Mouse (Mus musculus) ZHBTc4 (cell line): Measurements from ENCODE around the gene Hnf1b.

Experiments used
- DNase-seq: peaks from one replicate; pipeline ENCODE4 v3.0.0-alpha.2; 2011; ENCODE audit warnings: low read depth, low spot score

The Hnf1b gene

GRCm38 (mm10) chr11:83896430-83897410, 46.9 kb downstream of the Hnf1b start:
- no peak for DNase-seq

- no peak for DNase-seq
Measured at GRCm38 (mm10) chr11:83897569-83897968, 47.7 kb downstream of the Hnf1b start.

GRCm38 (mm10) chr11:83902812-83903211, 52.9 kb downstream of the Hnf1b start:
- no peak for DNase-seq

GRCm38 (mm10) chr11:83905756-83906155, 55.9 kb downstream of the Hnf1b start:
- DNase-seq = no peak

DNA sequence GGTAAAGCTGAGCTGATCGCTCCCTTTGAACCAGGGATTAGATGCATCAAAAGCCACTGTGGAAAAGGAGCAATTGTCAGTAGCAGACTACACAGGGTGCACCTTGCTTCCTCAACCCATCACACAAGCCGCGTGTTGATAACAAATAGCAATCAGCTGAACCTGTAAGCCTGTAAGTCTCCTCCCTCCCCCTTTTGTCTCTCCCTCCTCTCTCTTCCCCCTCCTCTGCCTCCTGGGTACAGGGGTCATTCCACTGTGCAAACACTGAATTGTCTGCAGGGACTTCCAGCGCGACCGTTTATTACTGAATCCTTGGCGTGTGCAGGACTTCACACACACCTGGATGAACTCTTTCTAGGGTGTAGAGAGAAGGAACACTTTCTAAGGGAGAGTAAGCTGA, 58.5 kb downstream of the Hnf1b start:
- no peak for DNase-seq

GRCm38 (mm10) chr11:83913824-83914311, 64.0 kb downstream of the Hnf1b start:
- no peak for DNase-seq

DNA sequence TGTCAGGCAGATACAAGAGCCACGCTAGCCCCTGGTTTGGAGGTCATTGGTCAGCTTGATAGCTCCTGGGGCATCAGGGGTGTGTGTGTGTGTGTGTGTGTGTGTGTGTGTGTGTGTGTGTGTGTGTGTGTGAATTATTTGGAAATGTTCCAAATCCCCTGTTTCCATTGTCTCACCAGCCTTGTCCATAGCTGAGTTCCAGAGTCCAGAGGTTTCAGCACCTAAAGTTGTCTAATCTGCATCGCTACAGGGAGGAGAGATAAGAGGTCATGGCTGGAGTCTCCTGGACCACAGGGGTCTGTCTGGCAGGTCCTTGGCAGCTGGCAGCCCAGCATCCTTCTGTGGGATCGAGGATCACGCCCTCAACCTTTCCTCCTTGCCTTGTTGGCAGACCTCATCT, 64.6 kb downstream of the Hnf1b start:
- no peak for DNase-seq

- DNase-seq = no peak
Measured at GRCm38 (mm10) chr11:83922600-83922999, 72.7 kb downstream of the Hnf1b start.

- peak; percentile 78 for DNase-seq
Measured at GRCm38 (mm10) chr11:83927097-83927496, 77.2 kb downstream of the Hnf1b start.

DNA sequence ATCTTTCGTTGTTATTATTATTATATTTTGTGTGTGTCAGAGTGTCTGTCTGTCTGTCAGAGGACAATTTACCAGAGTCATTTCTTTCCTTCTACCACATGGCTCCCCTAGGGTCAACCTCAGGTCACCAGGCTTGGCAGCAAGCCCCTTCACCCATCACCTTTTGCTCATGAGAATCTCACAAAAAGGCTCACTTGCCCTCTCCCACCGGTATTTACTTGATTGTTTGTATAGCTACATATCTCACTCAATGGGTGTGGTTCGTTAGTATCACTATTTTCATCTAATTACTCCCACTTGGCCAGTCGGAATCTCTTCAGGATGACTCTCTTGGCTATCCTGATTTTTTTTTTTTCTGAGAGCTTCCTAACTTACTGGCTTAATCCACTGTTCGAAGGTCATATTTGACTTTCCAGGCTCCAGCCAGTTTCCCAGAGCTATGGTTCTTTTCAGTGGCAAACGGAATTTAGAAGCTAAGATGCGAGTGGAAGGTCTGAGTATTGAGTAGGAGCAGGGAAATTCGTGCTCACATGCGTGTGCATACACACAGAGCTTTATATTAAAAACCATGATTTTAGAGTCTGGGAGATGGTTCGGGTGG, 82.7 kb downstream of the Hnf1b start:
- DNase-seq = no peak

DNA sequence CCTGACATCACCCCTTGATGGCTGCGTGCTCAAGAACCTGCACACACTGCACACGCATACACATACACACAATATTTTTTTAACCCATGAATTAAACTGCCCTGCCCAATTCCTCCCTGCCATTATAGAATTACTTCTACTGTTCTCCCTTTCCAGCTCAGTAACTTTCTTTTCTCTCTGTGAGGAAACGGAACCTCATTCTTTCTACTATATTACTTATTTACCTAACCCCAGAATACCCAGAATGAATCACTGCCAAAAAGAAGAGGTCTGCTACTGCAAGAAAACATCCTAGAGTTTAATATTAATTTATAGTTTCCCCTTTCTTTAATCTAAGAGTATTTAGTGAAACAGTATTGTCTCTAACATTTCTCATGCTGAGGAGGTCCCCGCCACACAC, 83.5 kb downstream of the Hnf1b start:
- DNase-seq = no peak

DNA sequence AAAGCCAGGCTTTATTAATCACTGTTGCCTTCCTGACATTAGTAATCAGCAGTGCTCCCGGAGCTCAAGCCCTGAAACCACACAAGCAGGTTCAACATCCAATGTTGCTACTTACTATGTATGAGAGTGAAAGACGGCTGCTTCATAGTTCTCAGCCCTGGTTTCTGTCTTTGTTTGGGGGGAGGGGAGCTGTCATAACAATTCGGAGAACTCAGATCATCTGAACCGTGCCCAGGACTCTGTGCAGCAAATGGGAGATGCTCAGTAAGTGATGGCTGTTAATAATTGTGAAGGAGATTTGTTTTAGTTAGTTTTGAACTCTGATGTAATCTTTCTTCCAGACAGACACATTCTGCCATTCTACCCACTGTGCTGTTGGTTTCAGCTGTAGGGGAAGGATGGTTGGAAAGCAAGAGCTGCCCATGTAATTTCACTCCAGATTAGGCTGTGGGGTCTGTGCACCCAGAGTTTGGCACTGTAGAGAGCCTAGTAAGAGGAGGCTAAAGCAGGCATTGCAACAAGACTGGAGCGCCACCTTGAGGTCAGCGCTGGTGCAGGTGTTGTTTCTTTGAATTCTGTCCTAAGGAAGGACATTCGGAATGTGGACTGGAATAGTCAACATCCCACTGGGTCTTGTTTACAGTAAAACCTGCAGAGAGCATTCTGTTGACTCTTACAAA, 86.3 kb downstream of the Hnf1b start:
- no peak for DNase-seq

DNA sequence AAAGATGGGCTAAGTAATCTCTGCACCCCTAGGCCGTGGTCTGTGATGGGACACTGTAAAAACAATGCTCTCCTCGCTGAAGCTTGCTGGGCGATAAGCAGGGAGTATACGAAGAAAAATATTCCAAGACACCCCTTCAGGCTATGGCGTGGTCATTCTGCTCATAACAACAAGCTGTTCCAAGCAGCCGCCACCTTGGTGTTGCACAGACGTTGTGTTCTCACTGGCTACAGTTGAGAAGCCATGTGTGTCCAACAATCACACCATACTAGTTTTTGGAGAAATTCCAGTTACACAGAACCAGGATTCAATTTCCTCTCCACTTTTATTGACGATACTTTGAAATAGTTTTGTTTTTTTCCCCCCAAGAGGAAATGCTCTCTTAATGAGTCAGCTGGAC, 88.7 kb downstream of the Hnf1b start:
- no peak for DNase-seq

GRCm38 (mm10) chr11:83941950-83942840, 92.3 kb downstream of the Hnf1b start, which contains the start of gene Ddx52:
Gene Ddx52, plus strand, starts transcription at chr11:83942062.
- peak; percentile 95 for DNase-seq
